Mouse (Mus musculus) adrenal gland, adult 2 months (tissue): ENCODE results near the gene Gls2. TPM values are rescaled to one million over a fixed set of nuclear protein-coding genes. Genes with fewer than 3 reads are reported as not detected.
"Not testable (repeated sequence)": the region's sequence is repeated elsewhere in the genome, so short reads cannot be mapped to it uniquely, and the experiment has no call there.

ENCODE experiments used
- DNase-seq: peaks from one replicate; pipeline ENCODE4 v3.0.0; 2021
- long read RNA-seq: library from polyadenylated mRNA; stranded (forward); transcript quantifications from one replicate; pipeline ENCODE4 v2.0.0, GENCODE M21; 2021
- polyA plus RNA-seq: library from polyadenylated mRNA; depleted of rRNA; stranded (reverse); fragments of >200 nt; gene quantifications from 2 replicates; pipeline ENCODE4 v1.2.3, GENCODE M21; 2012; rRNA removed
- total RNA-seq, 2 experiments: library from RNA; stranded (reverse); gene quantifications; 2 replicates each; pipeline ENCODE4 v1.2.3; 2021

Gene Gls2
- total RNA-seq (1 to 10 TPM; 2.5 to 3.7 TPM), polyA plus RNA-seq (3.8 and 7.5 TPM in 2 replicates)
- long read RNA-seq, partial matches to known transcripts = 0 of 1 reads
- long read RNA-seq, other reads (novel, unspliced or antisense) = 0 of 1 reads

DNA sequence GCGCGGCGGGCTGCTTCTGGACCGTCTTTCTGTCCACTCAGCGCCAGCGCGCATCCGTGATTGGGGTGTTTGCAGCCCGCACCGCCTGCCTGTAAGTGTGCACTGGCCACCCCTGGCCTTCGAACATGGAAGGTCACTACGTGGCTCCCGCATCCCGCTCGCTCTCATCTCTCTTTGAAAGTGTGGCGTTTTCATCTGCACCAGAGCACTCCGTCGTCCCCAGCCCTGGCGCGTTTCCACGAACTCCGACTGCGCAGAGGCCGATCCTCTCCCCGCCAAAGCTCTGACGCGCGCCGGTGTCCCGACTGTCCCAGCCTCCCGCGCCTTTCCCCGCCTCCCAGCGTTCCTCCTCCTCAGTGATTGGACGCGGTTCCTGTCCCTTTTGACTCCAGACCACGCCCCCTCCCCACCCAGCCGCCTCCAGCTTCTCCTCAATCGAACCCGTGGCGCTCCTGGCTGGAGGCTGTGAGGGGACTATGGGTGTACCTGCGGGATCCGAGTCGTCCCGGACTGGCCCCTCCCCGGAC is at the start of gene Gls2:
Gene Gls2 (plus strand): TSS at position 434 of the 527 bp plus-strand sequence.
- DNase-seq = peak; percentile 99

DNA sequence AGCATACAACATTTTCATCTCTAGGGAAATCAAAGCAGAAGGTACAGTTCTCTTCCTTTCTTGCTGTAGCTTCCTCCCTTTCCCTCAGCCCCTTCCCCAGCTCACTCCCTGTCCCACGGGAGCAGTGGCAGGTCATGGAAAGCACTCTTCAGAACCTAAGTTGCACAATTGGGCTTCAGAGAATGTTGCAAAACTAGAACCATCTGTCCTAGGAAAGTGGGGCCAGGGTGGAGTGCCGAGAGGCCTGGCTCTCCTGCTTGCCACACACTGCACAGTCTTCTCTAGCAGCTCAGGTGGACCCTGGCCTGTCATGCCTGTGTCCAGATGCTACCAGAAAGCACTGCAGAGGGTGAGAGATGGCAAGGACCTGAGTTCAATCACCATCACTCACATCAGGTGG is 49.3 kb upstream of the Gls2 start:
- peak; percentile 48 for DNase-seq

DNA sequence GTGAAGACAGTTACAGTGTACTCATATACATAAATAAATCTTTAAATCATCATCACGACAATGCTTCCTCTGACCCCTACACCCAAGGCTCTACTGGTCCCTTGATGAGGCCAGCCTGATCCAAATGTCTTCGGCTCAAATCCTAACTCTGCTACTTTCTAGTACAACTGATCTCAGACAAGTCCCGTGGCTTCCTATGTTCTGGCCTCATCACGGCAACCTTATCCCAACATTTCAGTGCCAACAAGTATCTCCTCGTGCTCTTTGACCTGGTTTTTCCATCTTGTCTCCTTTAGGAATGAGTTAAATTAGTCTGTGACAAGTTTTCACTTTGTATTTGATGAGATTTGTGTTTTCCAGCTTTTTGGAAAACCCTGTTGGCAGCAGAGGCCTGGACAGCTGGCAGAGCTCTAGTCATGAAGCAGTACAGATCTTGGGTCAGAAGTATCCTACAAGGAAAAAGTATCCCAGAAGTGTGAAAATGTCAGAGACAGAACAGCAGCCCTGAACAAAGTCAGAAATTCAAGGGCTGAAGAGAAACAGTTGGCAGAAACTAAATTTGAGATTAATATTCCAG is 45.4 kb upstream of the Gls2 start:
- no peak for DNase-seq

DNA sequence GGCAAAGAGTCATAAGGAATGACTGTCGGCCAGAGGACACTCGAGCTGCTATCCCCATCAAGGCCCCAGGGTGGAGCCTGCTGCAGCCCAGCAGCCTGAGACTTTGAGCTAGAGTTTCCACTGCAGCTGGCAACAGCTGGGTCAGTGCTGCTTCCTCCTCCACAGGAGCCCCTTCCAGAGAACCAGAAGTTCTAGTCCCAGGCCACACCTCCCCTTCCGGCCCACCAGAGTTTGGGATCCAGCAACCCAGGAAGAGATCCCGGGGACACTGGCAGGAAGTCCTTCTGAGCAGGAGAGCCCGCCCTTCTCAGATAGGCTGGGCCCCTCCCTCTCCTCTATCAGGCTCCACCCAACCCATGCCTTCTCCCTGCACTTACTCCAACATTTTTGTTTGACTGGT is 44.7 kb upstream of the Gls2 start:
- peak; percentile 92 for DNase-seq

DNA sequence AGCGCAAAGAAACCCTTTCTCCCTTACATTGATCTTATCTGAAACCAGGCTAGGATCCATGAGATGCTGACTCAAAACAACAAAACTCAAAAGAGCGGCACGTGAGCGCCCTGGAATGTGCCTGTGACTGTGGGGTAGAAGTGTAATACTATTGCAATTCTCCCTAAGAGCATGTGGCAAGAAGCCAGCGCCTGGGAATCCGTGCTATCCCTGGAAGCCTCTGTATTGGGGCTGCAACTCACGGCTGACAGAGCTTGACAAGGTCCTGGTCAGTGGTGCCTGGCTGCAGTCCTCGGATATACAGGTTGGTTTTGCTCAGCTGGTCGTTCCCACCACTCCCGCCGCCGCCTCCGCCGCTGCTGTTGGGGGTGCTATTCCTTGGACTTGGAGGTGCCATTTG is 43.3 kb upstream of the Gls2 start:
- DNase-seq = peak; percentile 79

DNA sequence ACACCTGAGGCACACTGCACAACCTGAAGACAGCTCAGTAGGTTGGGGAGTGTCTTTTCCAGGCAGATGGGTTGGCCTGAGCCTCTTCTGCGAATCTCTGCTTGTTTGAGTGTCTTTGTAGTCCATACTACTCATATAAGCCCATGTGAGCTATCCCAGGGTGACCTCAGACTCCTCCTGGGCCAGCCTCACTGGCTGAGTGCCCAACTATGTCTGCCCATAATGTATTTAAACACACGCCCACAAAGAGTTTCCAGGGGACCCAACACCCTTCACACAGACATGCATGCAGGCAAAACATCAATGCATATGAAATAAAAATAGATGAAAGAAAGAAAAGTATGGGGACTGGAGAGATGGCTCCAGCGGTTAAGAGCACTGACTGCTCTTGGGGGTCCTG is 40.3 kb upstream of the Gls2 start:
- no peak for DNase-seq

DNA sequence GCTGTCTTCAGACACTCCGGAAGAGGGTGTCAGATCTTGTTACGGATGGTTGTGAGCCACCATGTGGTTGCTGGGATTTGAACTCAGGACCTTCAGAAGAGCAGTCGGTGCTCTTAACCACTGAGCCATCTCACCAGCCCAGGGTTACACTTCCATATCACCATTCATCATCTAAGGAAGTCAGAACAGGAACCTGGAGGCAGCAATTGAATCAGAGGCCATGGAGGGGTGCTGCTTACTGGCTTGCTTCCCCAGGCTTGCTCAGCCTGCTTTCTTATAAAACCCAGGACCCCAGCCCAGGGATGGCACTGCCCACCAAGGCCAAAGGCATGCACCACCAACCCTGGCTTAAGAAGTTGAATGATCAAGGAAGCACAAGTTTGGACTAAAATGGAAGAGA is 28.5 kb upstream of the Gls2 start:
- not testable (repeated sequence) for DNase-seq

DNA sequence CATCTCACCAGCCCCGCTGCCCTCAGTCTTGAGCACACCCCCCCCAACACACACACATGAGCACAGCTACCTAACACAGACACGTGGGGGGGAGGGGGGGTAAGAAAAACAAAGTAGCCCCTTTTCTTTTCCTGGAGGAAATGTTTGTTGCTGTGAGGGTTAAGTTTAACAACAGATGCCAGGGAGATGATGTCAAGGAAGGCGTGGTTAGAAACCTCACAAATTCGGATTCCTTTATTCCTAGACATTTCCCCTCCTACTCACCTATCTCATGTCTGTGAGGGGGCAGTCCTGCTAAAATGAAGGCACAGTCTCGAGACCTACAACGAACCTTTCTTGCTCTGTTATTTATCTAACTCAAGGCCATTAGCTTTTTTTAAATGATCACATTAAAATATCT is 27.2 kb upstream of the Gls2 start:
- no peak for DNase-seq

DNA sequence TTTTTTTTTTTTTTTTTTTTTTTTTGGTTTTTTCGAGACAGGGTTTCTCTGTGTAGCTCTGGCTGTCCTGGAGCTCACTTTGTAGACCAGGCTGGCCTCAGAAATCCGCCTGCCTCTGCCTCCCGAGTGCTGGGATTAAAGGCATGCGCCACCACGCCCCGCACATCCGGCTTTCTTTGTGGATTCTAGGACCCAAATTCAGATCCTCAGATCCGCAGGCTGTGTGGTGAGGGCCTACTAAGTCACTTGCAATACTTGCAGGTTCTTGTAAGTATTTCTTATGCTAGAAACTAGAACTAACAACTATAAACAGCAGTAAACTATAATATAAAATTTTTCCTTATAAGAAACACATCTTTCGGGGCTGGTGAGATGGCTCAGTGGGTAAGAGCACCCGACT is 22.9 kb upstream of the Gls2 start:
- not testable (repeated sequence) for DNase-seq

DNA sequence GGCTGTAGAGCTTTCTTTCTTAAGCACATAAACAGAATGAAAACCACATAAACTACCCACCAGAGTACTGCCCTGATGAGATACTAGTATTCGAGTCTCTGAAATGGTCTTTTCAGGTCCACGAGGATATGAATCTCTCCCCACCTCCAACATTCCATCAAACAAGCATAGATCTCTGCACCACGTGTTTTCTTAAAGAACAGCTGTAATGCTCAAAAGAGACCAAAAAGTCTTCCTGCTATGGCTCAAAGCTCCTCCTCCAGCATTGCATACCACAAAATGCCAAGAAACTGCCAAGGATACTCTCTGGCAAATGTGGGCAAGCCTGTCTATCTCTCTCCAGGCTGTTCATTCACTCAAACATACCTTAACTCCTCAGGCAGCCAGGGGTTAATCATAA is 19.0 kb upstream of the Gls2 start:
- no peak for DNase-seq

DNA sequence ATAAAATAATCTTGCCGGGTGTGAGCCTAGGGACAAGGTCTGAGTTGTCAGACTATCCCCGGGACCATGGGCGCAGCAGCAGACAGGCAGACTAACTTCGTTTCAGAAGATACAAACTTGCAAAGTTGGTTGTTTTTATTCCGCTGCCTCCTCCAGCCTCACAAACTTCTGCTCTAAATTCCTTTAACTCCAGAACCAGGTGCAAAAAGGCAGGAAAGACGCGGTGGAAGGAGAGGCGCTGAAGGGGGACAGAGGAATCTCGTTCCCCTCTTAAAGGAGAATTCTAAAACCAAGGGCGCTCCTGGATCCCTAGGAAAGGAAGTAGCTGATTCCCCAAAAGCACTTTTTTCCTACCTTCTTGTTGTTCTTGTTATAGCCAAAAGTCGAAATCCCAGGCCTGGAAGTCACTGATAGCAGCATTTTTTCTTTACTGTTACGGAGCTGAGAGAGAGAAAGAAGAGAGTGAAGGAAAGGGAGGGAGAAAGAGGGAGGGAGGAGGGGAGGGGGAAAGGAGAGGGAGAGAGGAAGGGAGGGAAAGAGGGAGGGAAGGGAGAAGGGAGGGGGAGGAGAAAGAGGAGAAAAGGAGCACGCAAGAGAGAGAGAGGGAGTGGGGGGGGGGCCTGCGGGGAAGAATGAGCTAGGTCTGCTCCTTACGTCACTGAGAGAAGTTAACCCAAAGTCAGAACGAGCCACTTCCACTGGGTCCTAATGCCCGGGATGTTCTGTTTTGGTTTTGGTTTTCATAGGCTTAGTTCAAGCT is 18.1 kb upstream of the Gls2 start:
- DNase-seq = peak; percentile 78

DNA sequence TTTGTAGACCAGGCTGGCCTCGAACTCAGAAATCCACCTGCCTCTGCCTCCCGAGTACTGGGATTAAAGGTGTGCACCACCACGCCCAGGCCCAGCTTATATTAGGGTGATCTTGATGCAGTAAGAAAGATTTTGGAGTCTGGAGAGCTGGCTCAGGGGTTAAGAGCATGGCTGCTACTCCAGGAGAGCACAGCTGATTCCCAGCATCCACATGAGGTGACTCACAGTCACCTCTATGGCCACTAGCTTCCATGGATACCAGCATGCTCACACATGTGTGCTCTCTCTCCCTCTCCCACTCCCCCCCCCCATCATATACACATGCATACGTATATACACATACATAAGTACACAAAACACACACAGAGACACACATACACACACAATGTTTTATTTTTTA is 16.9 kb upstream of the Gls2 start:
- DNase-seq = no peak

DNA sequence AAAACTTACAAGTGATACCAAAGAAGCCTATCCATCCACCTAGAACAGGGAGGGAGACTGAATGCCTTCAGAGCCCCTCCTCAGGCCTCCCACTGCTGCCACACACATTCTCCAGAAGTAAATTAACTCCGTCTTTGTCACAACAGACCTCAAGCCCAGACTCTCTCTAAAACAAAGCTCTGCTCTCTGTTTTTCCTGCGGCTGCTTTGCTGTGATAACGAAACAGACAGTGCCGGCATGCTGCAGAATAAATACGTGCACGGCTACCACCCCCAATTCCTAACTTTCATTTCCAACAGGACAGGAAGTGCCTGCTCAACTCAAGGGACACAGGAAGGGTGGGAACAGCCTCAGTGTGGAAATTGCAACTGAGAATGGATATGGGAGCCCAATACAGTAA is 14.3 kb upstream of the Gls2 start, which contains the start of gene Rbms2:
Gene Rbms2 (minus strand): TSS at position 309 of the 400 bp plus-strand sequence.
- peak; percentile 21 for DNase-seq

DNA sequence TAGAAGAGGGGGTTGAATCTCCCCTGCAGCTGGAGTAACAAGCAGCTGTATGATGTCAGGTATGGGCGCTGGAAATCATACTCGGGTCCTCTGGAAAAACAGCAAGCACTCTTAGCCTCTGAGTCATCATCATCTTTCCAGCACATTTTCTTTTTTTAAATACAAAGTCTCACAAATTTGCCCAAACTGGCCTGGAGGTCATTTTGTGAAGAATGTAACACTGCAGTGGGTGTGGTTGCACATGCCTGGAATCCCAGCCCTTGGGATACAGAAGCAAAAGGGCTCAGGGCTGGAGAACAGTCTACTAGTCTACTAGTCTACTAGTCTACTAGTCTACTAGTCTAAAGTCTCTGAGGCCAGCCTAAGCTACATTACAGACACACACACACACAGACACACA is 10.0 kb upstream of the Gls2 start:
- no peak for DNase-seq

DNA sequence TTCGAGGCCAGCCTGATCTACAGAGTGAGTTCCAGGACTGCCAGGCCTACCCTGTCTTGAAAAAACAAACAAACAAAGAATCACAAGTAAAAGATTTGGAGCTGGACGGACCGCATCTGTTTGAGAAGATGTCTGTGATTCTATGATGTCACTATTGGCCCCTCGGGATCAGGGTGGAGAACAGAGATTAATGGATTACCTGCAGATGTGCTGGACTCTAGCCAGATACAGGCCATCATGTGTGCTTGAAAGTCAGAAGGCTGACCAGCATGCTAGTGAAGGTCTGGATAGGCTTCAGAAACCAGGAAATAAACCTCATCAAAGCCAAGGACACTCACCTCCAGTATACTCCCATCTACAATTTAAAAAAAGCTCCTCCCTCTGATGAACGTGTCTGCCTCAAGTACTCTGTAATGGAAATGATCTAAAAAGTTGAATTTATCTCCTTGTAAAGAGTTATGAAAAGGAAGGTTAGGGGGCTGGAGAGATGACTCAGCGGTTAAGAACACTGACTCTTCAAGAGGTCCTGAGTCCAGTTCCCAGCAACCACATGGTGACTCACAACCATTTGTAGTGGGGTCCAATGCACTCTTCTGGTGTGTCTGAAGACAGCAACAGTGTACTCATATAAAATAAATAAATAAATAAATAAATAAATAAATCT is 8.8 kb upstream of the Gls2 start:
- peak; percentile 25 for DNase-seq

DNA sequence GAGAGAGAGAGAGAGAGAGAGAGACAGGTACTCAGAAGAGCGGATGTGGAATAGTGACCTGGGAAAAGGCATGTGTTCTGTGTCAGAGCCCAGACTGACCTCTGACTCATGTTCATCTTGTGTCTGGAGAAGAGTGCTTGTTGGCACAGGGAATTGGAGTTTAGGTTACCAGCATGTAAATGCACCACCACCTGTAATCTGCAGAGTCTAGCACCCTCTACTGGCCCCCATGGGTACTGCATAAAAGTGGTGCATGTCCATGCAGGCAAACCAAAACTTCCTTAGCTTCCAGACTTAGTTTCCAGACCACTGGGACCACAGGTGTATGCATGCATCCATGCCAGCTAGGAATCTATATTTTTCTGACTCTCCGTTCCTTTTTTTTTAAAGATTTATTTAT is 8.3 kb upstream of the Gls2 start:
- DNase-seq = peak; percentile 85

DNA sequence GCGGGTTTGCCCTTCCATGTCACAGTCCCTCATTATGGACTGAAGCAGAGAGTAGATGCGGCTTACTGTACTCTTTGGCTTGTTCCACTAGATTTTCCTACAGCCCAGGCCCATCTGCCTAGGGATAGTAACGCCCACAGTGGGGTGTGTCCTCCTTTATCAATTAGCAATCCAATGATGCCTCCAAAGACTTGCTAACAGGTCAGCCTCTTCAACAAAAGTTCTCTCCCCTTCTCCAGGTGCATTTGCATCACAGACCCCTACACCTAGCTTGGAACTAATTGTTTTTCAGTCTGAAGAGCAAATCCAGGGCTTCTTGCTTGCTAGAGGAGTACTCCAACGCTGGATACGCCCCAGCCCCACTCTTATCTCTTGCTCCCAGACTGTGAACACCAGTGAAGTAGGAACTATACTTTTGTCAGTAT is 7.1 kb upstream of the Gls2 start:
- DNase-seq = no peak

DNA sequence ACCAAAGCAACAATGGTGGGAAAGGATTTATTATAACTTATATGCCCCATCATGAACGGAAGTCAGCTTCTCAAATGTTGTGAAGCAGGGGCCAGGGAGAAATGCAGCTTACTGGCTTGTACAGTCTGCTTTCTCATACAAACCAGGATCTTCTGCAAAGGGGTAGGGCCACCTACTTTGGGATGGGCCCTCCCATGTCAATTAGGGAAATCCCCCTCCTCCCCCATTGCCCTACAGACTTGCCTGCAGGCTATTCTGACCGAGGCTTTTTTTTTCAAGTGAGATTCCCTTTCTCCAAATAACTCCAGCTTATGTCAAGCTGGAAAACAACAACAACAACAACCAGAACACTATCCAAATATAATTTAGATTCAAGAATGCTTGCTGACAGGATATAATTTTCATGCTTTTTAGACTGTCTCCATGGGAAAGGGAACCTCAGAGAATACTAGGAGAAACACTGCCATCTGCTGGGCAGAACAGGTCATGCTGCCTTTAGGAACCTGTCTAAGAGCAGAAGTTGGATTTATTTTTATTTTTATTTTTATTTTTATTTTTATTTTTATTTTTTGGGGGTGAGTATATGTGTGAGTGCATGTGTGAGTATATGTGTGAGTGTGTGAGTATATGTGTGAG is 5.9 kb upstream of the Gls2 start:
- peak; percentile 61 for DNase-seq

DNA sequence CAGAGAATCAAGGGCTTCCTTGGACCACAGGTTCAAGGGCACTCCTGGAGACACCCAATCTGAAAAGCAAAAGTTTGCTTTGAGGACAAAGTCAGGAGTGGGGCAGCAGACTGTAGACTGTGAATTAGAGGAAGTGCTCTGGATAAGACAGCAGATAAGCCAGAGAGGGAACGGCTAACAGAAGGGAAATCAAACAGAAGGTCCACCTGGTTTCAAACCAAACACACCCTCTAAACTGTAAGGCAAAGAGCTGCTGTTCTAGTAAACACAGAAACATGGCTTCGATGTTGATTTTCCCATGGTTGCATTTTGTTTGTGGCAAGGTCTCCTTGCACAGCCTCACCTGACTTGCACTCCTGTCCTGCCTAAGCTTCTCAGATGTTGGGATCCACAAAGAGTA is 2.8 kb upstream of the Gls2 start:
- DNase-seq = no peak

DNA sequence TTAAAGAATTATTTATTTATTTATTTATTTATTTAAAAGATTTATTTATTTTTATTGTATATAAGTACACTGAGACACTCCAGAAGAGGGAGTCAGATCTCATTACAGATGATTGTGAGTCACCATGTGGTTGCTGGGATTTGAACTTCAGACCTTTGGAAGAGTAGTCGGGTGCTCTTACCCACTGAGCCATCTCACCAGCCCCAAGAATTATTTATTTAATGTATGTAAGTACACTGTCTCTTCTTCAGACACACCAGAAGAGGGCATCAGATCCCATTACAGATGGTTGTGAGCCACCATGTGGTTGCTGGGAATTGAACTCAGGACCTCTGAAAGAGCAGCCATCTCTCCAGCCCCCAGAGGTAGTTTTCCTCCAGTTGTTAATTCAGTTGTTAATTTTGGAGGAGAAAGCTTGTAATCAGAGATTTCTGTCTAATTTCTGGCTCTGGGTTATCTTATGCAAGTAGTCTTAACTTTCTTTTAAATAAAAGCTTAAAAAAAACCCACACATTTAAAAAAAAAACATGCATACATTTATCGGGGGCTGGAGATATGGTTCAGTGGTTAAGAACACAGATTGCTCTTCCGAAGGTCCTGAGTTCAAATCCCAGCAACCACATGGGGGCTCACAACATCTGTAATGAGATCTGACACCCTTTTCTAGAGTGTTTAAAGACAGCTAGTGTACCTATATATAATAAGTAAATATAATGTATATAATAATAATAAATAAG is 2.1 kb upstream of the Gls2 start:
- not testable (repeated sequence) for DNase-seq

DNA sequence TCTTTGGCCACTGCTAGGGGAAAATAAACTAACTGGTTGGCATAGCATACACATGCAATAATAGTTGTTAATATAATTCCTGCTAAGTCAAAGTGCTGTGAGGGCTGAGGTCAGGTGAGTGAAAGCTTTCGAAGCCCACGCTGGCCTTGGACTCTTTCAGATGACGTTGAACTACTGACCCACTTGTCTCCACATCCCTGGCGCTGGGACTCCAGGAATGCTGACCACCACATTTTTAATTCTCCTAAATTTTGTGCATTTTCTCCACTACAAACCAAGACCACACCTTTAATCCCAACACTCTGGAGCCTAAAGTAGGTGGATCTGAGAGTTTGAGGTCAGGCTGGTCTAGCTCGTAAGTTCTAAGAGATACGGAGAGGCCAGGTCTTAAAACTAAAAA is 1.1 kb upstream of the Gls2 start:
- DNase-seq = no peak
